Mouse (Mus musculus) MN1 (cell line): ENCODE data around the gene Tgm6.

Experiments used
- DNase-seq: peaks from one replicate; pipeline ENCODE4 v3.0.0-alpha.2; 2016; ENCODE audit warnings: low spot score

Gene Tgm6

GRCm38 (mm10) chr2:130112116-130112515 lies at the start of gene Tgm6:
Gene Tgm6, plus strand, starts transcription at chr2:130112416.
- no peak for DNase-seq

GRCm38 (mm10) chr2:130068228-130068627 lies 44.0 kb upstream of the Tgm6 start:
- DNase-seq, result peak; percentile 25

GRCm38 (mm10) chr2:130070396-130070795 lies 41.8 kb upstream of the Tgm6 start:
- DNase-seq, result no peak

- no peak for DNase-seq
Observed at GRCm38 (mm10) chr2:130112804-130113203, 588 bp downstream of the Tgm6 start.

- DNase-seq, result no peak
Observed at GRCm38 (mm10) chr2:130113379-130113778, 1.2 kb downstream of the Tgm6 start.

GRCm38 (mm10) chr2:130118649-130119048 lies 6.4 kb downstream of the Tgm6 start:
- DNase-seq, result no peak

GRCm38 (mm10) chr2:130125279-130126059 lies 13.3 kb downstream of the Tgm6 start:
- DNase-seq, result no peak

- no peak for DNase-seq
Observed at GRCm38 (mm10) chr2:130126073-130126472, 13.9 kb downstream of the Tgm6 start.

GRCm38 (mm10) chr2:130129687-130130086 lies 17.5 kb downstream of the Tgm6 start:
- DNase-seq, result no peak

GRCm38 (mm10) chr2:130143011-130143410 lies 30.8 kb downstream of the Tgm6 start:
- DNase-seq, result no peak

- no peak for DNase-seq
Observed at GRCm38 (mm10) chr2:130144703-130145324, 32.6 kb downstream of the Tgm6 start.

GRCm38 (mm10) chr2:130146089-130146668 lies 34.0 kb downstream of the Tgm6 start:
- no peak for DNase-seq

GRCm38 (mm10) chr2:130155171-130155570 lies 43.0 kb downstream of the Tgm6 start:
- DNase-seq, result no peak

- DNase-seq, result no peak
Observed at GRCm38 (mm10) chr2:130155851-130156250, 43.6 kb downstream of the Tgm6 start.

GRCm38 (mm10) chr2:130157231-130158087 lies 45.2 kb downstream of the Tgm6 start:
- DNase-seq, result no peak

- no peak for DNase-seq
Observed at GRCm38 (mm10) chr2:130158088-130158437, 45.8 kb downstream of the Tgm6 start.

- no peak for DNase-seq
Observed at GRCm38 (mm10) chr2:130162701-130163100, 50.5 kb downstream of the Tgm6 start.

- peak; percentile 42 for DNase-seq
Observed at GRCm38 (mm10) chr2:130166311-130167214, 54.3 kb downstream of the Tgm6 start.

GRCm38 (mm10) chr2:130167861-130168260 lies 55.6 kb downstream of the Tgm6 start:
- peak; percentile 62 for DNase-seq

GRCm38 (mm10) chr2:130171674-130172073 lies 59.5 kb downstream of the Tgm6 start:
- no peak for DNase-seq

- no peak for DNase-seq
Observed at GRCm38 (mm10) chr2:130176820-130177219, 64.6 kb downstream of the Tgm6 start.
